Mouse (Mus musculus) embryo, embryonic 10 days (tissue): ENCODE results near the gene Dab2ip.

ENCODE experiments used
- DNase-seq: peaks from one replicate; pipeline ENCODE4 v3.0.0-alpha.2; 2015; ENCODE audit warnings: low spot score

The Dab2ip gene

GRCm38 (mm10) chr2:35595102-35595501 is 37.0 kb downstream of the Dab2ip start:
- no peak for DNase-seq

- DNase-seq, result no peak
These were observed 37.7 kb downstream of the Dab2ip start for GRCm38 (mm10) chr2:35595718-35596117.

GRCm38 (mm10) chr2:35596796-35597195 is 38.7 kb downstream of the Dab2ip start:
- DNase-seq, result no peak

- DNase-seq, result no peak
These were observed 40.8 kb downstream of the Dab2ip start for GRCm38 (mm10) chr2:35598819-35599218.

GRCm38 (mm10) chr2:35601665-35602064 is 43.6 kb downstream of the Dab2ip start:
- no peak for DNase-seq

- no peak for DNase-seq
These were observed 49.4 kb downstream of the Dab2ip start for GRCm38 (mm10) chr2:35607476-35607875.

- DNase-seq, result no peak
These were observed 50.8 kb downstream of the Dab2ip start for GRCm38 (mm10) chr2:35608856-35609255.

GRCm38 (mm10) chr2:35609317-35609716 is 51.3 kb downstream of the Dab2ip start:
- no peak for DNase-seq

- peak; percentile 51 for DNase-seq
These were observed 52.3 kb downstream of the Dab2ip start for GRCm38 (mm10) chr2:35610168-35610951.

GRCm38 (mm10) chr2:35610976-35611375 is 52.9 kb downstream of the Dab2ip start:
- DNase-seq, result no peak

- DNase-seq, result no peak
These were observed 53.6 kb downstream of the Dab2ip start for GRCm38 (mm10) chr2:35611645-35612044.

GRCm38 (mm10) chr2:35612297-35612696 is 54.2 kb downstream of the Dab2ip start:
- DNase-seq, result no peak

GRCm38 (mm10) chr2:35613946-35614353 is 55.9 kb downstream of the Dab2ip start:
- no peak for DNase-seq

- DNase-seq, result no peak
These were observed 56.3 kb downstream of the Dab2ip start for GRCm38 (mm10) chr2:35614411-35614810.

- no peak for DNase-seq
These were observed 57.3 kb downstream of the Dab2ip start for GRCm38 (mm10) chr2:35615366-35615765.

- no peak for DNase-seq
These were observed 57.9 kb downstream of the Dab2ip start for GRCm38 (mm10) chr2:35615977-35616376.

GRCm38 (mm10) chr2:35616891-35617658 is 59.0 kb downstream of the Dab2ip start:
- no peak for DNase-seq

GRCm38 (mm10) chr2:35618981-35619380 is 60.9 kb downstream of the Dab2ip start:
- DNase-seq, result no peak

- DNase-seq, result peak; percentile 49
These were observed 61.5 kb downstream of the Dab2ip start for GRCm38 (mm10) chr2:35619532-35619931.

GRCm38 (mm10) chr2:35620364-35621224 is 62.5 kb downstream of the Dab2ip start:
- DNase-seq, result peak; percentile 83

- no peak for DNase-seq
These were observed 63.1 kb downstream of the Dab2ip start for GRCm38 (mm10) chr2:35621225-35621519.

GRCm38 (mm10) chr2:35621796-35622195 is 63.7 kb downstream of the Dab2ip start:
- peak; percentile 78 for DNase-seq
